Mouse (Mus musculus) midbrain, embryonic 11.5 days (tissue): ENCODE data around the gene Atad3a. TPM values are rescaled to one million over a fixed set of nuclear protein-coding genes. Genes with fewer than 3 reads are reported as not detected.
A peak's percentile ranks its signal among the peaks of the same experiment; 100 is the strongest.

Experiments
- ATAC-seq: fragments of 200-750 bp; cut with Nextera tagmentation; 2 replicates; pipeline ENCODE4 v1.8.0; 2017; ENCODE audit warnings: moderate TSS enrichment, moderate library complexity; ENCODE audit not compliant: low FRiP score
- DNase-seq: peaks from one replicate; pipeline ENCODE4 v3.0.0; 2015; ENCODE audit warnings: low spot score; ENCODE audit errors: missing footprints
- H3K27ac ChIP-seq: fragments of 300-500 bp; sonication (generic); 2 replicates; pipeline ENCODE4 v1.5.1; 2014; ENCODE audit warnings: low read depth, low read length
- H3K27me3 ChIP-seq: fragments of 300-500 bp; sonication (generic); 2 replicates; pipeline ENCODE4 v1.6.1; 2014; ENCODE audit warnings: mild to moderate bottlenecking, low read length, moderate library complexity, mixed read lengths; ENCODE audit not compliant: control insufficient read depth, insufficient read depth
- H3K36me3 ChIP-seq: fragments of 300-500 bp; sonication (generic); 2 replicates; pipeline ENCODE4 v1.6.1; 2014; ENCODE audit warnings: mild to moderate bottlenecking, low read length, moderate library complexity, mixed read lengths; ENCODE audit not compliant: control insufficient read depth, insufficient read depth
- H3K4me1 ChIP-seq: fragments of 300-500 bp; sonication (generic); 2 replicates; pipeline ENCODE4 v1.6.1; 2014; ENCODE audit warnings: low read length; ENCODE audit not compliant: control insufficient read depth, insufficient read depth
- H3K4me2 ChIP-seq: fragments of 300-500 bp; sonication (generic); 2 replicates; pipeline ENCODE4 v1.6.1; 2014; ENCODE audit warnings: mild to moderate bottlenecking, moderate library complexity
- H3K4me3 ChIP-seq: fragments of 300-500 bp; sonication (generic); 2 replicates; pipeline ENCODE4 v1.5.1; 2014; ENCODE audit warnings: low read depth, low read length
- H3K9ac ChIP-seq: fragments of 300-500 bp; sonication (generic); 2 replicates; pipeline ENCODE4 v1.6.1; 2014; ENCODE audit warnings: low read length
- H3K9me3 ChIP-seq: fragments of 300-500 bp; sonication (generic); 2 replicates; pipeline ENCODE4 v1.6.1; 2016; ENCODE audit warnings: low read length; ENCODE audit not compliant: control insufficient read depth
- WGBS: fragments of 180-500 bp; shearing (Covaris S2); extraction: QIAGEN DNeasy Blood & Tissue Kit; methylation state at CpG from one replicate; pipeline ENCODE4 v1.1.7; 2014; 5-methylcytosine and 5-hydroxymethylcytosine counted together
- polyA plus RNA-seq: library from polyadenylated mRNA; unstranded; fragments of >200 nt; fragmentation: Nextera tagmentation; extraction: Ambion mirVana; gene quantifications from 2 replicates; pipeline ENCODE4 v1.2.1, GENCODE M21; 2014

Gene Atad3a
- polyA plus RNA-seq, 1 experiment from 2014 or later: 84.5 TPM

DNA sequence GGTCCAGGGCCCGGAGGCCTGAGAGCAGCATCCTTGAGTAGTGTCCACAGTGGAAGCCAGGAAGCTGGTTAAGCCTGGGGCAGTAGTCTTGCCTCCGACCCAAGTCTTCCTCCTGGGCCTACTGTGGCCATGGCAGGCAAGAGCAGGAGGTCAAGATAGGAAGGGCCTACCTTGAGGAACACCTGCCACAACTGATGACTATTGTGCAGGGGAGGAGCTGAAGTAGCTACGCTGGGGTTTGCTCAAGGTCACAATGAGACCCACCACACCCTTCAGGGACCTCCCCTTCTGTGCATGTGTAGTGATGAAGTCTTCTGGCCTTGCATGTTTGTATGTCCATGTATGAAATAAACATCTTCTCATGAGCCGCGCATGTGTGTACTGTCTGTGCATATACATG, 25.1 kb downstream of the Atad3a start:
- ATAC-seq: no peak
- Histone ChIP-seq H3K9me3 (no peaks in the 10 kb centered on the region), H3K4me1 (peaks cover 18% of the 10 kb centered on the region), H3K4me3 (peak overlapping the region; percentile 80), H3K9ac (peak overlapping the region; percentile 88), H3K27ac (no peak overlapping the region; the same call in 1 of the 2 replicates), H3K27me3 (no peaks in the 10 kb centered on the region), H3K36me3 (peaks cover 2% of the 10 kb centered on the region; the same call in 1 of the 2 replicates), H3K4me2 (peak overlapping the region; percentile 94)
- no peak for DNase-seq
- 69% methylated on average over 5 of the region's 5 CpGs for WGBS

DNA sequence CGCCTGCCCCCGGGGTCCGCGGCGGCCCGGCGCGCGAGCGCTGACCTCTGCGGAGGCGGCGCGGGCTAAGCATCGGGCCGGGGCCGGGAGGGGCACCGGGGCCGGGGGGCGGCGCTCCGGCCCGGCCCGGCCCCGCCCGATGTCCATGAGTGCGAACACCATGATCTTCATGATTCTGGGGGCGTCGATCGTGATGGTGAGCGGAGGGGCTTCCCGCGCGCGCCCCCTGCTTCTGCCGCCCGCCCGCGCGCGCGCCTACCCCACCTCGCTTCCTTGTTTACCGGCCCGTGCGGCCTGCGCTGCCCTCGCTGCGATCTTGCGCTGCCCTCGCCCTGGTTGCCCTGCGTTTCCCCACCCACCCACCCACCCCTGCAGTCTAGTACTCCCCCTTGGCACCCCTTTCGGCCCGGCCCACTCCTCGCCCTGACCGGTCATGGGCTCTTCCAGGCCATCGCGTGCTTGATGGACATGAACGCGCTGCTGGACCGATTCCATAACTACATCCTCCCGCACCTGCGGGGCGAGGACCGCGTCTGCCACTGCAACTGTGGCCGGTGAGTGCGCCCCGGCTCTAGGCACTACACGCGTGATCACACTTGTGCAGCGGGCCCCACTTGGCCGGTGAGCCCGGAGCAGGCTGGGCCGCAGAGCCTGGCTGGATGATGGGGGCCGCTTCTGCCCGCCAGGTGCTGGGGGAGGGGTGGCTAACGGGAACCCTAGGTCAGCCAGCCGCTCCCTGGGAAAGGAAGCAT, 25.8 kb downstream of the Atad3a start:
- H3K27ac ChIP-seq: peak overlapping the region; percentile 84
- DNase-seq (peak; percentile 93), ATAC-seq (peak; percentile 77)
- 0% methylated on average over 64 of the region's 79 CpGs for WGBS
- H3K4me3 ChIP-seq: peak overlapping the region; percentile 80
- H3K4me2 ChIP-seq: peak overlapping the region; percentile 94
- H3K4me1 ChIP-seq: peaks cover 18% of the 10 kb centered on the region
- no peaks in the 10 kb centered on the region for H3K9me3 ChIP-seq
- no peaks in the 10 kb centered on the region for H3K27me3 ChIP-seq
- H3K36me3 ChIP-seq: peaks cover 2% of the 10 kb centered on the region; the same call in 1 of the 2 replicates
- H3K9ac ChIP-seq: peak overlapping the region; percentile 88

DNA sequence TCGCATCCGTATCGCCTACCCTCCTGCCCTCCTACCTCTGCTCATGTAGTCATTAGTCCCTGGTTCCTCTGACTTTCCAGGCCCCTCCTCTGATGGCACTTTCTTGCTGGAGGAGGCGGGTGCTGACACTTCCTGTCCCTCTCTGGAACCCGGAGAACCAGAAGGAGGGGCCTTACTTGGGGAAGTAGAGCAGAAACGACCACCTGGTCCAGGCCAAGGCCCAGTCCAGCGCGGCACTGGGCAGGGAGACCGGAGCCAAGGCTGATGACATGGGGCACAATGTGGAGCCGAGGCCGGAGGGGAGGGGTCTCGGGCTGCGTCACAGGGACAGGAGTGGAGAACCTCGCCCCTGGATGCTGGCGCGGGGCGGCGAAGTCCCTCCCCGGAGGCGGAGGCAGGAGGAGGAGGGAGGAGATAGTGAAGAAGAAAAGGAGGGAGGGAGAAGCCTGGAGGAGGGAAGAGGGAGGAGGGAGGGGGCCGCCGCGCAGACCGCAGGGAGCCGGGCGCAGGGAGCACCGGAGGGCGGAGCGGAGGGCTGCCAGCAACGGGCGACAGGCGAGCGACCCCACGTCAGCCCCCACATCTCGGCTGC, 26.4 kb downstream of the Atad3a start, which contains the start of gene Tmem240:
TSS of gene Tmem240 (plus strand) at position 451 of the 592 bp plus-strand sequence.
- no peaks in the 10 kb centered on the region for H3K27me3 ChIP-seq
- no peaks in the 10 kb centered on the region for H3K9me3 ChIP-seq
- peak within 1 kb of the TSS; percentile 88 for H3K9ac ChIP-seq
- peak; percentile 95 for ATAC-seq
- peaks cover 18% of the 10 kb centered on the region for H3K4me1 ChIP-seq
- peak within 1 kb of the TSS; percentile 80 for H3K4me3 ChIP-seq
- H3K27ac ChIP-seq: peak within 1 kb of the TSS; percentile 84
- DNase-seq: peak; percentile 98
- peak within 1 kb of the TSS; percentile 94 for H3K4me2 ChIP-seq
- WGBS: under 1% methylated on average over 23 of the region's 35 CpGs
- H3K36me3 ChIP-seq: peaks cover 2% of the 10 kb centered on the region; the same call in 1 of the 2 replicates

DNA sequence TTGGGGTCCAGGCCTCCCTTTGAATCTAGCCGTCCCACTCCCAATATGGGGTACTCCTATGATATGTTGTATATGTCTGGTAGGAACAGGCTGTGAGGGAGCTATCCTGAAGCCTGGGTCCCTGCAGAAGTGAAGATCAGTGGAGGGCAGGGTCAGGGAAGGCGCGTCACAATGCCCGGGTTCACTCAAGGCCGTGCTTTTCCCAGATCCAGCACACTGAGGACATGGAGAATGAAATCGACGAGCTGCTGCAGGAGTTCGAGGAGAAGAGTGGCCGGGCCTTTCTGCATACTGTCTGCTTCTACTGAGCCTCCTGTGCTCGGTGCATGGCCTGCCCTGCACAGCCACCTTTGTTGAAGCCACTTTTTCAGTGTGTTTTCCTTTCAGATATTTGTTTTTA, 27.6 kb downstream of the Atad3a start:
- DNase-seq (no peak), ATAC-seq (no peak)
- no peak overlapping the region for H3K27ac ChIP-seq
- H3K4me1 ChIP-seq: peaks cover 18% of the 10 kb centered on the region
- H3K9ac ChIP-seq: no peak overlapping the region
- H3K9me3 ChIP-seq: no peaks in the 10 kb centered on the region
- H3K36me3 ChIP-seq: peaks cover 2% of the 10 kb centered on the region; the same call in 1 of the 2 replicates
- H3K4me3 ChIP-seq: no peak overlapping the region
- no peak overlapping the region for H3K4me2 ChIP-seq
- no peaks in the 10 kb centered on the region for H3K27me3 ChIP-seq
- 83% methylated on average over 10 of the region's 10 CpGs for WGBS

DNA sequence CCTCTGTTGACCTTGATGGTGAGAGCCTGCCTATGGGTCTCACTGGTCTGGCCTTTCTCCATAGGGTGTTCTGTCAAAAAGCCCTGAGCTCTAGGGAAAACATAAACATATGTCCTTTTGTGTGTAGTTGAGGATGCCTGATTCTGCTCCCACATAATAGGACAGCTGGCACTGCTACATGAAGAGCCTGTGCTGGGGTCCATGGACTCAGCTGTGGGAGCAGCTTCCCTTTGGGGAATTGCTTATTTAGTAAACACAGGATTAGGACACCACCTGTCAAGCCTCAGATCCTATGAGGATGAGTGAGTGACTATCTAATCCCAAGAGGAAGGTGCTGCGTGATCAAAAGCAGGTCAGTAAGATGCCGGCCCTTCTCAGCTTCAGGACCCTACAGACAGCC, 32.9 kb downstream of the Atad3a start:
- DNase-seq (no peak), ATAC-seq (peak; percentile 38; the same call in 1 of the 2 replicates)
- H3K9me3 ChIP-seq: no peaks in the 10 kb centered on the region
- 73% methylated on average over 2 of the region's 2 CpGs for WGBS
- peaks cover 2% of the 10 kb centered on the region; the same call in 1 of the 2 replicates for H3K36me3 ChIP-seq
- no peaks in the 10 kb centered on the region for H3K27me3 ChIP-seq
- no peak overlapping the region for H3K9ac ChIP-seq
- H3K4me2 ChIP-seq: no peak overlapping the region
- H3K4me3 ChIP-seq: no peak overlapping the region
- H3K27ac ChIP-seq: no peak overlapping the region
- H3K4me1 ChIP-seq: no peaks in the 10 kb centered on the region

DNA sequence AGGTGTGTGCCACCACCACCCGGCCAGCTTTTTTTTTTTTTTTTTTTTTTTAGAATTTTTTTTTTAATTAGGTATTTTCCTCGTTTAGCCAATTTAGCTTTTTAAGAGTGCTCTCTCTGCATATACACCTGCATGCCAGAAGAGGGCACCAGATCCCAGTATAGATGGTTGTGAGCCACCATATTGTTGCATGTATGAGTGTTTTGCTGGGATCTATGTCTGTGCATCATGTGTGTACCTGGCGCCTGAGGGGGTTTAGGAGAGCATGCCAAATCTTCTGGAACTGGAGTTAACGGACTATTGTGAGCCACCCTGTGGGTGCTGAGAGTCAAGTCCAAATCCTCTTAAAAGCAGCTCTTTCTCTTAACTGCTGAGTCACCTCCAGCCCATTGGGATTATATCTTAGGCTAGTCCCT, 39.2 kb downstream of the Atad3a start:
- DNase-seq (peak; percentile 85), ATAC-seq (peak; percentile 52; the same call in 1 of the 2 replicates)
- Histone ChIP-seq H3K27ac (no peak overlapping the region), H3K9me3 (no peaks in the 10 kb centered on the region), H3K9ac (no peak overlapping the region), H3K4me3 (no peak overlapping the region), H3K4me2 (no peak overlapping the region), H3K36me3 (no peaks in the 10 kb centered on the region; the same call in 1 of the 2 replicates), H3K4me1 (no peaks in the 10 kb centered on the region), H3K27me3 (no peaks in the 10 kb centered on the region)
- 67% methylated on average over 4 of the region's 4 CpGs for WGBS

DNA sequence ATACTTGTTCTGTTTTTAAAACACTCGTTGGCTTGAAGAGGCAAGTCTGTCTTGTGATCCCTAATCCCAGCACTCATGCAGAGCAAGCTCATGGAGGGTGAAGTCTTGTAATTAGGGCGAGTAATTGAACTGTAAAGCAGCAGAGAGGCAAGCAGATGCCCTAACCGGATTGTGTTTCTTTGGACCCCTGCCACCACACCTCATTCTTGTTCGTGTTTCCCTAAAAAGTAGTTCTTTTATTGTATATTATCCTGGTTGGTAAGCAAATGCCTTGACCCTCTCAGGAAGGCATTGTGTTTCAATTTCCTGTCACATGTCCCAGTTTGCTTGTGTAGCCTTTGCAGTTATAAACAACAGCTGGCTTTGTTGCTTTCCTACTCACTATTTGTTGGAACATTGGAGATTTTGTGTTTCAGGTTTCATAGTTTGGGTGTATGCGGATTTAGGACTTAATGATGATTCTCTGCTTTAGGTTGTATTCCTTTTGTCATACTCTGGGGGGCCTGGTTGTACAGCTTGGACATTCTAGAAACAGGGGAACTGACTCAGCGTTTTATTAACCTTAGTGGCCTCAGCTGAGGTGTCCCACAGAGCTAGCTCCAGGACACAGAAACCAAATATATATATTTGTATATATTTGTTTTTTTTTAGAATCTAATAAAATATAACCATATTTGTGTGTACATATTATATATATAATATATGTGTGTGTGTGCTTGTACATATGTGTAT, 50.2 kb downstream of the Atad3a start:
- WGBS: 68% methylated on average over 6 of the region's 6 CpGs
- no peak for DNase-seq
- no peak for ATAC-seq
- Histone ChIP-seq H3K9me3 (no peaks in the 10 kb centered on the region), H3K9ac (no peak overlapping the region), H3K27ac (no peak overlapping the region), H3K4me1 (peaks cover 4% of the 10 kb centered on the region), H3K4me2 (no peak overlapping the region), H3K27me3 (no peaks in the 10 kb centered on the region), H3K36me3 (no peaks in the 10 kb centered on the region; the same call in 1 of the 2 replicates), H3K4me3 (no peak overlapping the region)

DNA sequence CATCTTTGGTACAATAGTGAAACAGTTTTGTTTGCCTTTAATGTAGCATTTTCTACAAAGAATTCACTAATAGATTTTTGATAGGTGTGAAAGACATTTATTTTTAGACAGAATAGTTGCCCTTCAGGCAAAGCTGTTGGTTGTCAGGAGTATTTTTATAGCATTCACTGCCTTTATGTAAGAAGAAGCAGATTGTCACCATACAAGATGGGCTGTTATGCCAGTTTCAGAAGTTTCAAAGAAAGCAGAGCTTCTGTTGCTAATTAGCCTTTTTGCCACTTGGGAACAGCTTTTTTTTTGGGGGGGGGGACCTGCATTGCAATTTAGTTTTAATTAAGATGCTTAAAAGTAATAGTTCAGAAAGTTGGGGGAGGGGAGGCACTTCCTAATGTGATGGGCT, 51.9 kb downstream of the Atad3a start:
- ATAC-seq (no peak), DNase-seq (no peak)
- H3K36me3 ChIP-seq: no peaks in the 10 kb centered on the region
- peaks cover 7% of the 10 kb centered on the region for H3K4me1 ChIP-seq
- no peaks in the 10 kb centered on the region for H3K9me3 ChIP-seq
- H3K27me3 ChIP-seq: no peaks in the 10 kb centered on the region
- no peak overlapping the region for H3K27ac ChIP-seq
- no peak overlapping the region for H3K4me3 ChIP-seq
- no peak overlapping the region for H3K4me2 ChIP-seq
- no peak overlapping the region for H3K9ac ChIP-seq
